Mouse (Mus musculus) liver, adult 2 months (tissue): ENCODE measurements around the gene Brca1. TPM values are rescaled to one million over a fixed set of nuclear protein-coding genes. Genes with fewer than 3 reads are reported as not detected.

ENCODE experiments used
- DNase-seq: peaks from one replicate; pipeline ENCODE4 v3.0.0-alpha.2; 2011; ENCODE audit warnings: low read depth, low spot score; ENCODE audit errors: extremely low read depth
- H3K27ac ChIP-seq: fragments of 200-500 bp; replicated peaks from 2 replicates; pipeline ENCODE4 v1.5.1; 2012; ENCODE audit warnings: low read depth, mild to moderate bottlenecking, control low read depth, inconsistent platforms, low read length; ENCODE audit not compliant: insufficient read depth
- H3K27me3 ChIP-seq: fragments of 200-500 bp; 2 replicates; pipeline ENCODE4 v1.6.1; 2012; ENCODE audit warnings: mild to moderate bottlenecking, moderate library complexity, low read length, inconsistent platforms; ENCODE audit not compliant: control insufficient read depth, insufficient read depth
- H3K36me3 ChIP-seq: fragments of 200-500 bp; 2 replicates; pipeline ENCODE4 v1.6.1; 2012; ENCODE audit warnings: low read length, inconsistent platforms; ENCODE audit not compliant: control insufficient read depth, insufficient read depth
- H3K4me1 ChIP-seq: fragments of 200-500 bp; 2 replicates; pipeline ENCODE4 v1.6.1; 2011; ENCODE audit warnings: low read length; ENCODE audit not compliant: control insufficient read depth, insufficient read depth
- H3K4me3 ChIP-seq: fragments of 200-500 bp; 2 replicates; pipeline ENCODE4 v1.5.1; 2011; ENCODE audit warnings: low read depth, mild to moderate bottlenecking, control low read depth, low read length, moderate library complexity; ENCODE audit not compliant: insufficient read depth
- H3K79me2 ChIP-seq: fragments of 200-500 bp; 2 replicates; pipeline ENCODE4 v1.6.1; 2012; ENCODE audit warnings: inconsistent platforms, mild to moderate bottlenecking, low read length, moderate library complexity; ENCODE audit not compliant: control insufficient read depth, insufficient read depth
- H3K9ac ChIP-seq: fragments of 200-500 bp; 2 replicates; pipeline ENCODE4 v1.6.1; 2012; ENCODE audit warnings: low read depth, mild to moderate bottlenecking, control low read depth, inconsistent platforms, low read length
- CTCF ChIP-seq: fragments of 200-500 bp; IDR thresholded peaks from 2 replicates; pipeline ENCODE4 v1.5.1; 2011; ENCODE audit warnings: low read depth, low read length, control low read depth
- POLR2A ChIP-seq: fragments of 200-500 bp; IDR thresholded peaks from 2 replicates; pipeline ENCODE4 v1.6.1; 2011; ENCODE audit warnings: low read length, control low read depth; ENCODE audit not compliant: insufficient read depth; ENCODE audit errors: extremely low read depth
- WGBS: fragments of 180-500 bp; shearing (Covaris S2); methylation state at CpG from one replicate; pipeline ENCODE4 v1.1.7; 2018; 5-methylcytosine and 5-hydroxymethylcytosine counted together
- polyA plus RNA-seq: library from polyadenylated mRNA; depleted of rRNA; stranded (reverse); fragments of >200 nt; gene quantifications from 2 replicates; pipeline ENCODE4 v1.2.3, GENCODE M21; 2012
- total RNA-seq: library from RNA; depleted of rRNA; stranded (reverse); fragments of >200 nt; gene quantifications from 2 replicates; pipeline ENCODE4 v1.2.3, GENCODE M21; 2014

Brca1 gene
- total and polyA plus RNA-seq, 2 experiments: 0.18 to 3.3 TPM

GRCm38 (mm10) chr11:101553354-101553930 is 1.7 kb upstream of the Brca1 start:
- DNase-seq: peak; percentile 77
- H3K79me2 ChIP-seq: peaks cover 6% of the 10 kb centered on the region; the same call in 1 of the 2 replicates
- H3K4me1 ChIP-seq: peaks cover 9% of the 10 kb centered on the region
- 1% methylated on average over 8 of the region's 8 CpGs for WGBS
- H3K9ac ChIP-seq: peak overlapping the region; percentile 93
- peaks cover 16% of the 10 kb centered on the region for H3K36me3 ChIP-seq
- no peaks in the 10 kb centered on the region for H3K27me3 ChIP-seq
- H3K27ac ChIP-seq: peak overlapping the region; percentile 95
- TF ChIP-seq POLR2A (no peak), CTCF (no peak)
- H3K4me3 ChIP-seq: peak overlapping the region; percentile 88

DNA sequence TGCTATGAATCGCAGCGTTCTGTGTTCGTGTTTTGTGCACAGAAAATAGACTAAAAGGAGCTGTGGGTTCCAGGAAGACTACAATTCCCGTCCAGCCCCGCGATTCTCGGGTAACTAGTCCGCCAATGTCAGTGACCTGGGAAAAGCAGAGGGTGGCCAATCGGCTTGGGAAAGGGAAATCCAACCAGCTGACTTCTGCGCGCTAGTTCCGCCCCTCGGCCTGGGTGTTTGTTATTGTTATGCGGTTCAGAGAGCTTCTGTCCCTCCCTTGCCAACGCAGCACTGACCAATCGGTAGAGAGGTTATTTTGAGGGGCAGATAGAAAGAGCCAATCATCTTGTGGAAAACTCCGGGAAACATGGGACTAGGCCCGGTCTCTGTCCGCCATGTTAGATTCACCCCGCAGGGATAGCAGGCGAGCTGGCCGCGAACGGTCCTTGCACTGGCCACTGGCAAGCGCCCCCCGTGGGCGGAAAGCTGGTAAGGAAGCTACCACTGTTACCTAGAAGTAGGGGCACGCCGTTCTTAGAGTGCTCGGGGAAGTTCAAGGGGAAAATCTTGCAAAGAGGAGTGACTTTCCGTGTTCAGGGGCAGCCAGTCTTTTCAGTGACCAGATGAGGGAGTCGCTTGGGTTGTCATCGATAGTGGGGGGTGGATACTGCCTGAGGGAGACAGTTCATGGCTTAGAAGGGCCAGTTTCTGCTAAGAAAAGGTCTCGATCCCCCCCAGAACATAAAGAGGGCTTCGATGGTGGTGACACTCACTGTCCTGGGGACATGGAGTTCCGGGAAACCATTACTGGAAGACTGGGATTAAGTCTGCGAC is 933 bp upstream of the Brca1 start:
- peaks cover 4% of the 10 kb centered on the region for H3K4me1 ChIP-seq
- peak overlapping the region; percentile 93 for H3K9ac ChIP-seq
- no peaks in the 10 kb centered on the region for H3K27me3 ChIP-seq
- peak; percentile 100 for DNase-seq
- no peak for TF ChIP-seq CTCF
- peak; percentile 93 for TF ChIP-seq POLR2A
- H3K4me3 ChIP-seq: peak overlapping the region; percentile 88
- peaks cover 11% of the 10 kb centered on the region for H3K36me3 ChIP-seq
- H3K79me2 ChIP-seq: peaks cover 2% of the 10 kb centered on the region; the same call in 1 of the 2 replicates
- peak overlapping the region; percentile 95 for H3K27ac ChIP-seq
- WGBS: under 1% methylated on average over 37 of the region's 37 CpGs

- TF ChIP-seq POLR2A (no peak), CTCF (no peak)
- no peaks in the 10 kb centered on the region for H3K27me3 ChIP-seq
- no peak for DNase-seq
- no peak overlapping the region for H3K4me3 ChIP-seq
- H3K4me1 ChIP-seq: no peaks in the 10 kb centered on the region; the same call in 1 of the 2 replicates
- no peak overlapping the region for H3K27ac ChIP-seq
- H3K79me2 ChIP-seq: no peaks in the 10 kb centered on the region
- no peak overlapping the region for H3K9ac ChIP-seq
- no peaks in the 10 kb centered on the region for H3K36me3 ChIP-seq
Observed at GRCm38 (mm10) chr11:101548526-101548925, 3.2 kb downstream of the Brca1 start.

DNA sequence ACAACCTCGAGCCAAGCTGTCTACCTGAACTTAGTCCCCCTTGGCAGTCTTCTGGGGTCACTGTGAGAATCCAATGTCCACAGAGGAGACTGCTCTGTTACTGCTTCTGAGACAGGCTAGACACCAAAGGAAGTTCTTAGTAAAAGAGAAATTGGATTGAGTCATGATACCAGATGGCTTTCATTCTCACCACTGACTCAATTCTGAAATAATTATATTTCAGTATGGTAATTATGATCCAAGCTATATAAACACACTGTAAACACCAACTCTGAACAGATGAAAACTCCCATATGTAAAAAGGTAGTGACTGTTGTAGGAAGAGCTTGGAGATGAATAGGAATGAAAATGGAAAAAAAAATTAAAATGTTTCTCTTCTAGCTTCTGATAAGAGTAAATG is 7.6 kb downstream of the Brca1 start:
- no peak overlapping the region for H3K4me3 ChIP-seq
- no peaks in the 10 kb centered on the region for H3K27me3 ChIP-seq
- H3K36me3 ChIP-seq: no peaks in the 10 kb centered on the region
- H3K27ac ChIP-seq: no peak overlapping the region
- H3K79me2 ChIP-seq: no peaks in the 10 kb centered on the region
- no peak for DNase-seq
- no peak for TF ChIP-seq POLR2A
- no peak for TF ChIP-seq CTCF
- H3K4me1 ChIP-seq: no peaks in the 10 kb centered on the region
- no peak overlapping the region for H3K9ac ChIP-seq
- 31% methylated on average over 1 of the region's 1 CpGs for WGBS

DNA sequence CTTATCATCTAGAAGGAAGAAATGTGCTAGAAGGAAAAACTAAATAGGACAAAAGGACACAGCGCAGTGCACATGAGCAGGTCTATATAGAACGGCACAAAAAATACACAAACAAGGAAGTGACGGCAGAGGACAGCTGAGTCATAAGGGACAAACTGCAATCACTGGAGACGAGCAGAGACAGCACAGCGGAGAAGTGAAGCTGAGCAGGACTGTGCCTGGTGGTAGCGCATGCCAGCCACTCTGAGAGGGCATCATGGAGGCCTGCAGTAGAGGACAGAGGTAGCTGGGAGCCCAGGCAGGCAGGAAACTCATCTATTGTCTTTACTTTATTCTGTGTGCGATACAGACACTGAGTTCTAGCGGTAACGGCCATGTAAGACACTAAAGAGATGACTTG is 8.2 kb downstream of the Brca1 start:
- Histone ChIP-seq H3K4me3 (no peak overlapping the region), H3K27ac (no peak overlapping the region; the same call in 1 of the 2 replicates), H3K4me1 (no peaks in the 10 kb centered on the region), H3K79me2 (no peaks in the 10 kb centered on the region), H3K36me3 (no peaks in the 10 kb centered on the region), H3K27me3 (no peaks in the 10 kb centered on the region), H3K9ac (no peak overlapping the region)
- 76% methylated on average over 9 of the region's 9 CpGs for WGBS
- peak; percentile 12 for DNase-seq
- TF ChIP-seq CTCF (no peak), POLR2A (no peak)

- WGBS: 90% methylated on average over 4 of the region's 4 CpGs
- no peak for TF ChIP-seq CTCF
- no peak for TF ChIP-seq POLR2A
- peaks cover 7% of the 10 kb centered on the region for H3K4me1 ChIP-seq
- no peaks in the 10 kb centered on the region for H3K27me3 ChIP-seq
- no peak for DNase-seq
- H3K79me2 ChIP-seq: no peaks in the 10 kb centered on the region
- H3K9ac ChIP-seq: no peak overlapping the region
- H3K4me3 ChIP-seq: no peak overlapping the region
- H3K27ac ChIP-seq: no peak overlapping the region
- no peaks in the 10 kb centered on the region for H3K36me3 ChIP-seq
Observed at GRCm38 (mm10) chr11:101526686-101527085, 25.1 kb downstream of the Brca1 start.
